Mouse (Mus musculus): ENCODE measurements around the gene Rbfox2. TPM values are rescaled to one million over a fixed set of nuclear protein-coding genes. Genes with fewer than 3 reads are reported as not detected.

Rbfox2 gene
- polyA plus RNA-seq, 1 experiment from 2014 or later: 69.4 TPM

DNA sequence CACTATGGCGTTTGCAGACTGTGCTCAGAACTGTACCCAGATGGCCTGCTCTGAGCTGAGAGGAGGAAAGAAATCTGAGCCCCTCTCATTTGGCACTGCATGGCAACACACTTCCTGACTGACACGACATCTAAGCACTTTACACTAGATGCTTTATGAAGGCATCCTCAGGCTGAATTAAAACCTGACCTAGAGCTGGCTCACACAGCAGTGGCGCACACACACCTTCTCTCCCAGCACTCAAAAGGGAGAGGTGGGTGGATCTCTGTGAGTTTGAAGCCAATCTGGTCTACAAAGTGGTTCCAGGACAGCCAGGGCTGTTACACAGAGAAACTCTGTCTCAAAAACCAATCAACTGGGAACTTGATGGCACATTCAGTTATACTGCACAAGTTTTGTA is 207.0 kb downstream of the Rbfox2 start:
- peaks cover 9% of the 10 kb centered on the region for H3K4me1 ChIP-seq
- H3K27me3 ChIP-seq: no peaks in the 10 kb centered on the region
- H3K4me3 ChIP-seq (replicated peaks): no peak overlapping the region
- no peak overlapping the region for H3K4me2 ChIP-seq (replicated peaks)
- ATAC-seq (ENCODE audit: insufficient number of reproducible peaks, low FRiP score, low TSS enrichment, low read depth): no peak
- peaks cover 47% of the 10 kb centered on the region for H3K36me3 ChIP-seq
- H3K9me3 ChIP-seq (replicated peaks): no peaks in the 10 kb centered on the region
- H3K9ac ChIP-seq: no peak overlapping the region
- WGBS: 27% methylated on average over 3 of the region's 3 CpGs
- H3K27ac ChIP-seq (replicated peaks): no peak overlapping the region

DNA sequence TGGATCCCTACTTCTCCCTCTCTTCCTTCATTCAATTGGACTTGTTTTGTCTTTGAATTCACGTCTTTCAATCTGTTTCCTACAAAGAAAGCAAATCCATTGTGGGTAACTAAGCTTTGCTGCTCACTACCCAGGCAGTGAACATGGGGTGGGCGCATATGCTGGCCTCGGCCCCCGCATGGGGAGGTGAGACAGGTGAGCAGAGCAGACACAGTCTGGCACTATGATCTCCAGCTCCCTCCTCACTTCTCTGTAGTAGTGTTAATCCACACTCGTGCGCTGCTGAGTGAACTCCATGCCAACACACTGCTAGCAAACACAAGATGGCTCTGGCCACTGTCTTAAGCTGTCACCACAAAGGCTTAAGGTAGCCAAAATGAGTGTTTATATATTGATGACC is 209.4 kb downstream of the Rbfox2 start:
- no peak overlapping the region for H3K27ac ChIP-seq (replicated peaks)
- no peak for ATAC-seq (ENCODE audit: insufficient number of reproducible peaks, low FRiP score, low TSS enrichment, low read depth)
- WGBS: 90% methylated on average over 6 of the region's 6 CpGs

DNA sequence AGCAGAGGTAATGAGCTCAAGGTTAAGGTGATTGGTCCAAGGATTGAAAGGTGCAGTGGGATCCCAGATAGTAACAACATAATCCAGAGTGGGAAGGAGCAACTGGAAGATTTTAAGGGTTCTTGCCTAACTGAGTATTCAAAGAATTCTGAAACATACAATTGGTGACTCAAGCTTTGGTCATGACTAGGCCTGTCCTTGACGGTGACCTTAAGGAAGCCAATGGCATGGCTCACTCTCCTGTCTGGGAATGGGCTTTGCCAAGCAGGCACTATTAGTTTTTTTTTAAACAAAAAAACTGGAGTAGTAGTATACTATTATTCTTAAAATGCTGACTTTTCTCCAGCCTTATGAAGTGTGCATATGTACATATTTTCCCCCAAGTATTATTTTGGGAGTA is 211.6 kb downstream of the Rbfox2 start:
- no peak overlapping the region for H3K4me2 ChIP-seq (replicated peaks)
- no peak for ATAC-seq (ENCODE audit: insufficient number of reproducible peaks, low FRiP score, low TSS enrichment, low read depth)
- H3K27ac ChIP-seq (replicated peaks): no peak overlapping the region
- H3K4me3 ChIP-seq (replicated peaks): no peak overlapping the region
- no peaks in the 10 kb centered on the region for H3K27me3 ChIP-seq
- H3K9me3 ChIP-seq (replicated peaks): no peaks in the 10 kb centered on the region
- peaks cover 49% of the 10 kb centered on the region for H3K36me3 ChIP-seq
- H3K9ac ChIP-seq: no peak overlapping the region
- 0 out of 2 replicates have a peak, but pooled peaks cover 2% of the 10 kb centered on the region for H3K4me1 ChIP-seq
- 92% methylated on average over 1 of the region's 1 CpGs for WGBS

More for the DNA sequence above, 209.4 kb downstream of the Rbfox2 start:
- H3K4me1 ChIP-seq: no peaks in the 10 kb centered on the region
- no peak overlapping the region for H3K9ac ChIP-seq
- H3K36me3 ChIP-seq: peaks cover 62% of the 10 kb centered on the region
- H3K9me3 ChIP-seq (replicated peaks): no peaks in the 10 kb centered on the region
- no peak overlapping the region for H3K4me3 ChIP-seq (replicated peaks)
- H3K27me3 ChIP-seq: no peaks in the 10 kb centered on the region
- no peak overlapping the region for H3K4me2 ChIP-seq (replicated peaks)

DNA sequence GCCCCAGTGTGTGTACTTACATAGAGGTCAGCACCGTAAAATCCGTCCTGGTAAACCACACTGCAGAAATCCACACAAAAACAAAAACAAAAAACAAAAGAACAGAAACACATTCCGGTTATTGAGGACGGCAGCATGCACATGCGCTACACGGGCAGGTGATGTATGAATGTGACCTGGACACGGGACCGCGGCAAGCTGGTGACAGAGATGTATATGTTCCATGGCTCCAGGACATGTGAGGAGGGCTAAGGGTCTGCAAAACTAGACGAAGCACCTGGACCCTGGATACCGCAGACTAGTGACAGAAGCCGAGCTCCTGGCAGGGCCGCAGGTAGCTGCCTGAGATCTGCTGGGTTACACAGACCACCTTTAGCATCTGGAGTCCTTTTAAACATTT is 212.4 kb downstream of the Rbfox2 start:
- Histone ChIP-seq H3K4me3 (replicated peaks) (no peak overlapping the region), H3K4me1 (0 out of 2 replicates have a peak, but pooled peaks cover 7% of the 10 kb centered on the region), H3K9ac (no peak overlapping the region), H3K27me3 (no peaks in the 10 kb centered on the region), H3K4me2 (replicated peaks) (no peak overlapping the region), H3K36me3 (peaks cover 48% of the 10 kb centered on the region), H3K27ac (replicated peaks) (no peak overlapping the region), H3K9me3 (replicated peaks) (no peaks in the 10 kb centered on the region)
- ATAC-seq (ENCODE audit: insufficient number of reproducible peaks, low FRiP score, low TSS enrichment, low read depth): no peak
- WGBS: 94% methylated on average over 13 of the region's 13 CpGs

DNA sequence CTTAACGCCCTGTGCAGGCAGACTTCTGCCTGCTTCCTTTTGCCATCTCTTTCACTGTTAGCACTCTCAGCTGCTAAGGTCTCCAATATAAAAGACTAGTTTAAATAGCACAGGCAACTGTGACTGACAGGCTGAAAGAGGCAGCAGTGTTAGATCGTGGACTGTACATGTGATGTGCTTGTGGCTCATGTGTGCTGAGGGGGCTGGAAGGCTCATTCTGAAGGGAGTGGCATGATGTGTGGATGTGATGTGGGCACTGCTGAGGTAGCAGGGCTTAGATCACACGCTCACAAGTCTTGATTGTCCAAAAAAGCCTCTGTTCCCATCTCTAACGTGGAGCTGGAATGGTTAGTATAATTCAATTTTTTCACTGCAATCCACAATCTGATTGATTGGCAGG is 215.4 kb downstream of the Rbfox2 start:
- Histone ChIP-seq H3K9ac (no peak overlapping the region), H3K4me2 (replicated peaks) (no peak overlapping the region), H3K36me3 (peaks cover 37% of the 10 kb centered on the region), H3K4me1 (0 out of 2 replicates have a peak, but pooled peaks cover 7% of the 10 kb centered on the region), H3K4me3 (replicated peaks) (no peak overlapping the region), H3K9me3 (replicated peaks) (no peaks in the 10 kb centered on the region), H3K27me3 (no peaks in the 10 kb centered on the region), H3K27ac (replicated peaks) (no peak overlapping the region)
- ATAC-seq (ENCODE audit: insufficient number of reproducible peaks, low FRiP score, low TSS enrichment, low read depth): no peak
- WGBS: 67% methylated on average over 4 of the region's 4 CpGs

DNA sequence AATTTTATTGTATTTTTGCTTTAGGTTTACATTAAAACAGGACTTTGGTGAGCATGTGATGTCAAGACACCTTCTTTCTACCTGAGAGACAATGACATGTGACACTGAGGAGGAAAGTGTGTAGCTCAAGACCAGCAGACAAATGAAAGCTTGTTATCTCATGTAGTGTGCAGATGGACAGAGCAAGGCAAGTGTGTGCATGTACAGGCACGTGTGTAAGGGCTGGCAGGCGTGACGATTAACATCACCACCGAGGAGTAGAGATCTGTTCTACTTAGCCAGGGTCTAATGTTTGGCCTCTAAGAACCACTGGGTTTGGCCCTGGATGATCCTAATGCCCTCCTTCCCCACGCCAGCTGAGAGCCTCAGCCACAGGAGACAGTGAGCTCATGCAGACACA is 216.3 kb downstream of the Rbfox2 start:
- H3K4me2 ChIP-seq (replicated peaks): no peak overlapping the region
- no peaks in the 10 kb centered on the region for H3K9me3 ChIP-seq (replicated peaks)
- H3K9ac ChIP-seq: no peak overlapping the region
- peaks cover 43% of the 10 kb centered on the region for H3K36me3 ChIP-seq
- H3K4me1 ChIP-seq: 0 out of 2 replicates have a peak, but pooled peaks cover 7% of the 10 kb centered on the region
- no peak overlapping the region for H3K4me3 ChIP-seq (replicated peaks)
- no peak overlapping the region for H3K27ac ChIP-seq (replicated peaks)
- H3K27me3 ChIP-seq: no peaks in the 10 kb centered on the region
- WGBS: 71% methylated on average over 5 of the region's 5 CpGs
- ATAC-seq (ENCODE audit: insufficient number of reproducible peaks, low FRiP score, low TSS enrichment, low read depth): no peak

DNA sequence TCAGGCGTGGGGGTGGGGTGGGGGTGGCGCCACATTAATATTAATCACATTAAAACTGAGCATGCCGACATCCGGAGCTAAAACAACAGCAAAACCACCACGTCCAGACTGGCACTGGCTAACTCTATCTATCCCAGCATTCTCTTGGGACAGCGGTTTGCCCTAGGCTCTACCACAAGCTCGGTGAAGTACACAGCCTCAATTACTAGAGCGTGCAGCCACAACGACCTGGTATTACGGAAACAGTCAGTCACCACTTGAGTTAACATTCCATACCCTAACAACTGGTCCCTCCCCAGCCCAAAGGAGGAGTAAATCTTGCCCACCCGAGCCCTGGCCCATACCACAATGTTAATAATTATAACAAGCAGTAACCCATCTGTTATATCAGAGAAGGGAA is 217.6 kb downstream of the Rbfox2 start:
- H3K9me3 ChIP-seq (replicated peaks): no peaks in the 10 kb centered on the region
- no peaks in the 10 kb centered on the region for H3K27me3 ChIP-seq
- 0 out of 2 replicates have a peak, but pooled peaks cover 7% of the 10 kb centered on the region for H3K4me1 ChIP-seq
- H3K9ac ChIP-seq: no peak overlapping the region
- WGBS: 47% methylated on average over 11 of the region's 11 CpGs
- H3K4me3 ChIP-seq (replicated peaks): no peak overlapping the region
- H3K36me3 ChIP-seq: peaks cover 47% of the 10 kb centered on the region
- H3K27ac ChIP-seq (replicated peaks): no peak overlapping the region
- ATAC-seq (ENCODE audit: insufficient number of reproducible peaks, low FRiP score, low TSS enrichment, low read depth): peak; percentile 71; the same call in 1 of the 2 replicates
- H3K4me2 ChIP-seq (replicated peaks): no peak overlapping the region

DNA sequence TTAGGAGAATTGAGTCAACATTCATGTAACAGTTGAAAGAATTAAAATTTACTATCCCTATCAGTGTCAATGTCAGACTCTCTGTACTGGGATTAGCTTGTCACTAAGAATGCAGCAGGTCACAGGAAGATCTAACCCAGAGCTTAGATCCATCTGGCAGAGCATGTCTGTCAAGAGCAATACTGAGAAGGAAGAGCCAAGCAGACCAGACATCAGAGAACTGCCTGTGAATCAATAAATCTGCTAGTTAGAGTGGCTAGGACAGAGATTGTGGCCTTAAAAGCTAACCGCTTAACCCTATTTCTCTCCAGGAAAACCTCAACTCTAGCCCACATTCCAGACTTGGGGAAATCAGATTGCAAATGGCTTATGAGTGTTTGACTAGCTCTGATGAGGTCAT is 220.3 kb downstream of the Rbfox2 start:
- H3K36me3 ChIP-seq: peaks cover 55% of the 10 kb centered on the region
- WGBS: 92% methylated on average over 1 of the region's 1 CpGs

DNA sequence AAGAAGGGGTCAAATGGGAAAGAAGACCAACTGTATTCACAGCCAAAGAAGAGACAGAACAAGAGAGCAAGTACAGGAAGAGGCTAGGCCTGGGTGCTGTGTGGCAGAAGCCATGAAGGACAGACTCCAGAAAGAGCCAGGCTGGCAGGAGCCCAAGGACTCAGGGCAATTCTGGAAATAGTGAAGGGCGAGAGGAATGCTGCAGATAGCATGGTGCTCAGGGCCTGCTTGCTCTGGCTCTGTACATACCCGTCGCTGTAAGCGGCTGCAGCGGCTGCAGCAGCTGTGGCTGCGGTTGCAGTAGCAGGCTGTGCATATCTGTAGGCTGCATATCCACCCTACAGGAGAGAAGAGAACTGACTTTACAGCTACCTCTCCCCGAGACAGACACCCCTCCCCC is 221.0 kb downstream of the Rbfox2 start:
- Histone ChIP-seq H3K9ac (no peak overlapping the region), H3K4me1 (peaks cover 16% of the 10 kb centered on the region), H3K27me3 (no peaks in the 10 kb centered on the region), H3K4me2 (replicated peaks) (no peak overlapping the region), H3K36me3 (peaks cover 56% of the 10 kb centered on the region), H3K4me3 (replicated peaks) (no peak overlapping the region), H3K27ac (replicated peaks) (no peak overlapping the region), H3K9me3 (replicated peaks) (no peaks in the 10 kb centered on the region)
- ATAC-seq (ENCODE audit: insufficient number of reproducible peaks, low FRiP score, low TSS enrichment, low read depth): no peak
- 82% methylated on average over 7 of the region's 7 CpGs for WGBS

More for the DNA sequence above, 220.3 kb downstream of the Rbfox2 start:
- Histone ChIP-seq H3K27me3 (no peaks in the 10 kb centered on the region), H3K9ac (no peak overlapping the region), H3K9me3 (replicated peaks) (no peaks in the 10 kb centered on the region), H3K27ac (replicated peaks) (no peak overlapping the region), H3K4me2 (replicated peaks) (no peak overlapping the region), H3K4me1 (peaks cover 10% of the 10 kb centered on the region), H3K4me3 (replicated peaks) (no peak overlapping the region)
- ATAC-seq (ENCODE audit: insufficient number of reproducible peaks, low FRiP score, low TSS enrichment, low read depth): no peak

DNA sequence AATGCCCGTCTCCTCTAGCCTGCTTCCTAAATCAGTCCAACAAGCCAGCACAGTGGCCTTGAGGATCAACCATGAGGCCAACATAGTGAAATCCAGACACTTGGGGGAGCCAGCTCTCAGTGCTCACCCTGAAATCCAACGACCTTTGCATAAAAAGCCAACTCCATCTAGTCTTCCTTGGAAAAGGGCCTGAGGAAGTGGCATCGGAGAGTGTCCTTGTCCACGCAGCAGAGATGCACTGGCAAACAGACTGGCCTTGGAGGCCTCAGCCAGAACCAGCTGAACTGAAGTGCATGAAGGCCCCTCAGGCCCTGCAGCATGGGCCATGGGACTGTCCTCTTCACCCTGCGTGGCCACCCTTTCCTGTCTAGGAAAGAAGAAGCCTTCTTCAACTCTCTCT is 225.3 kb downstream of the Rbfox2 start:
- 82% methylated on average over 5 of the region's 5 CpGs for WGBS
- Histone ChIP-seq H3K36me3 (peaks cover 68% of the 10 kb centered on the region), H3K4me3 (replicated peaks) (no peak overlapping the region), H3K4me2 (replicated peaks) (no peak overlapping the region), H3K9me3 (replicated peaks) (no peaks in the 10 kb centered on the region), H3K27ac (replicated peaks) (peak overlapping the region; percentile 76; the same call in 1 of the 2 replicates), H3K9ac (no peak overlapping the region), H3K4me1 (peaks cover 25% of the 10 kb centered on the region), H3K27me3 (no peaks in the 10 kb centered on the region)
- no peak for ATAC-seq (ENCODE audit: insufficient number of reproducible peaks, low FRiP score, low TSS enrichment, low read depth)

DNA sequence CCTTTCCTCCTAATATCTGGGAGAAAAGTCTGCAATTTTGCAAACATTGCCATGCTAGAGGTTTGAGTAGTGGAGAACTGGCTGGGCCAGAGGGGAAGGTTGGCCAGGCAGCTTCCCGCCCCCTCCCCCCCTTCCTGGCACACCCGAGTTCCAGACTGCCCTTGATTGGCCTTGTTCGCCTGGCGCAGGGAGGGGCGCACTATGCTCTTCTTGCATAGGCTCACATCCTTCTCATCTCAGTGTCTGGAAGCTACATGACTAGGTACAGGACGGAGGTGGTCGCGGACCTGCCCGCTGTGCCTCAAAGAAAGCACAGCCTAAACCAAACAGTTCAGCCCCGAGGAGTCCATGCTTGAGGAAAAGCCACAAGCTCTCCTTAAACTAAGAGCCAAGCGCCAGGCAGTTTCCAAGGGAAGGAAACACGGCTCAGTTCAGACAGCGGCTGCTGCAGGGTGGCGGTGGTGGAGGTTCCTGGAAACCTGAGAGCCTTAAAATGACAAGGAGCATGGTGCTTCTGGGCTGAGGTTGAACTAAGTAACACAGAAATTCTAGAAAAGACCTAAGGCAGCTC is 226.0 kb downstream of the Rbfox2 start:
- Histone ChIP-seq H3K4me3 (replicated peaks) (no peak overlapping the region), H3K4me1 (peaks cover 25% of the 10 kb centered on the region), H3K4me2 (replicated peaks) (no peak overlapping the region), H3K9me3 (replicated peaks) (no peaks in the 10 kb centered on the region), H3K36me3 (peaks cover 70% of the 10 kb centered on the region), H3K27me3 (no peaks in the 10 kb centered on the region), H3K27ac (replicated peaks) (peak overlapping the region; percentile 76; the same call in 1 of the 2 replicates), H3K9ac (no peak overlapping the region)
- no peak for ATAC-seq (ENCODE audit: insufficient number of reproducible peaks, low FRiP score, low TSS enrichment, low read depth)
- 68% methylated on average over 14 of the region's 14 CpGs for WGBS

DNA sequence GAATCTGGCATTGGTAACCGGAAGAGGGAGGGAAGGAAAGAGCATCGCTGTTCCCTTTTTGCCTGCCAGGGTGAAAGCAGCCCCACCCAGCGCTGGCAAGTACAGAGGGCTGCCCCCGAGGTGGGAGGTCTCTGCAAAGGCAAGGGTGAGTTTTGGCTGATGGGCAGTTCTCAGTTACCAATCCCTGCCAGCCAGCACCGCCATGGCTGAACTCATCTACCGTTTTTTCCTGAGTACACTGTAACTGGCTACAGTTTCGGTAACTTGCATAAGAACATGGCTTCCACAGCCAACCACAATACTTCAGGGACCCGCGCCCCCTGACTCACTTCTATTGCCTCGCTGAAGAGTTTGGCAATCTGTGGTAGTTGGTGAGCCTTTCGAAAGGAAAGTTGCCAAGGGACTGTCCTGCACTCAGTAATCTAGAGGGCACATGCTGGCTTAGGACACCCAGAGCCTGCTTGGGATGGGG is 226.9 kb downstream of the Rbfox2 start:
- H3K4me2 ChIP-seq (replicated peaks): 0 out of 2 replicates have a peak overlapping the region, but pooled peaks have one; percentile 6
- WGBS: 57% methylated on average over 11 of the region's 11 CpGs
- H3K27ac ChIP-seq (replicated peaks): peak overlapping the region; percentile 76

More for the DNA sequence above, 226.9 kb downstream of the Rbfox2 start:
- H3K9me3 ChIP-seq (replicated peaks): no peaks in the 10 kb centered on the region
- H3K9ac ChIP-seq: no peak overlapping the region
- H3K4me1 ChIP-seq: peaks cover 25% of the 10 kb centered on the region
- H3K4me3 ChIP-seq (replicated peaks): no peak overlapping the region
- peaks cover 66% of the 10 kb centered on the region for H3K36me3 ChIP-seq
- H3K27me3 ChIP-seq: no peaks in the 10 kb centered on the region
- ATAC-seq (ENCODE audit: insufficient number of reproducible peaks, low FRiP score, low TSS enrichment, low read depth): peak; percentile 58; the same call in 1 of the 2 replicates

All from embryonic facial prominence, embryonic 15.5 days (tissue).